Mouse (Mus musculus): ENCODE results near the gene Map2k6. TPM values are rescaled to one million over a fixed set of nuclear protein-coding genes. Genes with fewer than 3 reads are reported as not detected.

Gene Map2k6
- polyA plus RNA-seq, 1 experiment from 2014 or later, result 4.7 TPM

GRCm38 (mm10) chr11:110444576-110444975 is 45.7 kb downstream of the Map2k6 start:
- WGBS, result 61% methylated on average over 6 of the region's 6 CpGs
- TF ChIP-seq CTCF (IDR thresholded peaks at IDR 0.05) (no peak), EP300 (IDR thresholded peaks at IDR 0.05) (no peak)
- no peak for ATAC-seq

GRCm38 (mm10) chr11:110448131-110448725 is 49.3 kb downstream of the Map2k6 start:
- Histone ChIP-seq H3K4me1 (ENCODE audit: insufficient read depth, low read depth, low read length) (peaks cover 23% of the 10 kb centered on the region; the same call in 1 of the 2 replicates), H3K27me3 (replicated peaks; ENCODE audit: insufficient read depth, low read length) (no peaks in the 10 kb centered on the region), H3K4me3 (ENCODE audit: low read depth, low read length) (peak overlapping the region; percentile 12; the same call in 1 of the 2 replicates), H3K4me2 (replicated peaks; ENCODE audit: low read depth, low read length) (peak overlapping the region; percentile 50), H3K27ac (ENCODE audit: low read length) (no peak overlapping the region), H3K9me3 (ENCODE audit: low read length) (no peaks in the 10 kb centered on the region), H3K36me3 (ENCODE audit: insufficient read depth, low read length) (no peaks in the 10 kb centered on the region), H3K9ac (replicated peaks; ENCODE audit: low read depth) (no peak overlapping the region)
- TF ChIP-seq CTCF (IDR thresholded peaks at IDR 0.05) (no peak), EP300 (IDR thresholded peaks at IDR 0.05) (no peak)
- WGBS, result 21% methylated on average over 7 of the region's 7 CpGs
- ATAC-seq (peak; percentile 47; the same call in 1 of the 2 replicates), DNase-seq (ENCODE audit: low spot score) (peak; percentile 46)

More at GRCm38 (mm10) chr11:110444576-110444975, 45.7 kb downstream of the Map2k6 start:
- no peaks in the 10 kb centered on the region for H3K36me3 ChIP-seq (ENCODE audit: insufficient read depth, low read length)
- H3K4me1 ChIP-seq (ENCODE audit: insufficient read depth, low read depth, low read length), result peaks cover 12% of the 10 kb centered on the region; the same call in 1 of the 2 replicates
- no peak overlapping the region for H3K4me2 ChIP-seq (replicated peaks; ENCODE audit: low read depth, low read length)
- no peaks in the 10 kb centered on the region for H3K27me3 ChIP-seq (replicated peaks; ENCODE audit: insufficient read depth, low read length)
- H3K9ac ChIP-seq (replicated peaks; ENCODE audit: low read depth), result no peak overlapping the region
- H3K4me3 ChIP-seq (ENCODE audit: low read depth, low read length), result no peak overlapping the region
- no peak for DNase-seq (ENCODE audit: low spot score)
- H3K27ac ChIP-seq (ENCODE audit: low read length), result no peak overlapping the region
- H3K9me3 ChIP-seq (ENCODE audit: low read length), result no peaks in the 10 kb centered on the region

- 9% methylated on average over 12 of the region's 12 CpGs for WGBS
Observed at GRCm38 (mm10) chr11:110448726-110449161, 49.8 kb downstream of the Map2k6 start.

GRCm38 (mm10) chr11:110449183-110449582 is 50.3 kb downstream of the Map2k6 start:
- Histone ChIP-seq H3K27me3 (replicated peaks; ENCODE audit: insufficient read depth, low read length) (no peaks in the 10 kb centered on the region), H3K4me1 (ENCODE audit: insufficient read depth, low read depth, low read length) (peaks cover 23% of the 10 kb centered on the region; the same call in 1 of the 2 replicates), H3K27ac (ENCODE audit: low read length) (no peak overlapping the region), H3K9ac (replicated peaks; ENCODE audit: low read depth) (no peak overlapping the region), H3K4me3 (ENCODE audit: low read depth, low read length) (no peak overlapping the region), H3K36me3 (ENCODE audit: insufficient read depth, low read length) (no peaks in the 10 kb centered on the region), H3K4me2 (replicated peaks; ENCODE audit: low read depth, low read length) (peak overlapping the region; percentile 50), H3K9me3 (ENCODE audit: low read length) (no peaks in the 10 kb centered on the region)
- WGBS, result 27% methylated on average over 11 of the region's 11 CpGs
- TF ChIP-seq EP300 (IDR thresholded peaks at IDR 0.05) (no peak), CTCF (IDR thresholded peaks at IDR 0.05) (no peak)
- DNase-seq (ENCODE audit: low spot score) (peak; percentile 20), ATAC-seq (peak; percentile 25; the same call in 1 of the 2 replicates)

More at GRCm38 (mm10) chr11:110448726-110449161, 49.8 kb downstream of the Map2k6 start:
- H3K36me3 ChIP-seq (ENCODE audit: insufficient read depth, low read length), result no peaks in the 10 kb centered on the region
- no peak overlapping the region for H3K27ac ChIP-seq (ENCODE audit: low read length)
- TF ChIP-seq EP300 (IDR thresholded peaks at IDR 0.05) (no peak), CTCF (IDR thresholded peaks at IDR 0.05) (no peak)
- peak overlapping the region; percentile 12; the same call in 1 of the 2 replicates for H3K4me3 ChIP-seq (ENCODE audit: low read depth, low read length)
- H3K27me3 ChIP-seq (replicated peaks; ENCODE audit: insufficient read depth, low read length), result no peaks in the 10 kb centered on the region
- peak; percentile 22 for DNase-seq (ENCODE audit: low spot score)
- peak overlapping the region; percentile 50 for H3K4me2 ChIP-seq (replicated peaks; ENCODE audit: low read depth, low read length)
- H3K9ac ChIP-seq (replicated peaks; ENCODE audit: low read depth), result no peak overlapping the region
- peaks cover 23% of the 10 kb centered on the region; the same call in 1 of the 2 replicates for H3K4me1 ChIP-seq (ENCODE audit: insufficient read depth, low read depth, low read length)
- ATAC-seq, result peak; percentile 64
- H3K9me3 ChIP-seq (ENCODE audit: low read length), result no peaks in the 10 kb centered on the region

GRCm38 (mm10) chr11:110450091-110450757 is 51.3 kb downstream of the Map2k6 start:
- WGBS, result 20% methylated on average over 15 of the region's 15 CpGs
- H3K9me3 ChIP-seq (ENCODE audit: low read length), result no peaks in the 10 kb centered on the region
- H3K4me3 ChIP-seq (ENCODE audit: low read depth, low read length), result no peak overlapping the region
- no peak for TF ChIP-seq EP300 (IDR thresholded peaks at IDR 0.05)
- TF ChIP-seq CTCF (IDR thresholded peaks at IDR 0.05), result no peak
- H3K27me3 ChIP-seq (replicated peaks; ENCODE audit: insufficient read depth, low read length), result no peaks in the 10 kb centered on the region
- no peak overlapping the region for H3K9ac ChIP-seq (replicated peaks; ENCODE audit: low read depth)
- peaks cover 23% of the 10 kb centered on the region; the same call in 1 of the 2 replicates for H3K4me1 ChIP-seq (ENCODE audit: insufficient read depth, low read depth, low read length)
- ATAC-seq (peak; percentile 34), DNase-seq (ENCODE audit: low spot score) (peak; percentile 76)
- H3K36me3 ChIP-seq (ENCODE audit: insufficient read depth, low read length), result no peaks in the 10 kb centered on the region
- no peak overlapping the region for H3K27ac ChIP-seq (ENCODE audit: low read length)
- H3K4me2 ChIP-seq (replicated peaks; ENCODE audit: low read depth, low read length), result no peak overlapping the region

GRCm38 (mm10) chr11:110450758-110451121 is 51.8 kb downstream of the Map2k6 start:
- H3K9me3 ChIP-seq (ENCODE audit: low read length), result no peaks in the 10 kb centered on the region
- DNase-seq (ENCODE audit: low spot score) (no peak), ATAC-seq (no peak)
- H3K36me3 ChIP-seq (ENCODE audit: insufficient read depth, low read length), result no peaks in the 10 kb centered on the region
- no peaks in the 10 kb centered on the region for H3K27me3 ChIP-seq (replicated peaks; ENCODE audit: insufficient read depth, low read length)
- TF ChIP-seq EP300 (IDR thresholded peaks at IDR 0.05), result no peak
- TF ChIP-seq CTCF (IDR thresholded peaks at IDR 0.05), result no peak
- H3K4me1 ChIP-seq (ENCODE audit: insufficient read depth, low read depth, low read length), result peaks cover 23% of the 10 kb centered on the region; the same call in 1 of the 2 replicates
- WGBS, result 61% methylated on average over 4 of the region's 4 CpGs
- no peak overlapping the region for H3K4me2 ChIP-seq (replicated peaks; ENCODE audit: low read depth, low read length)
- H3K9ac ChIP-seq (replicated peaks; ENCODE audit: low read depth), result no peak overlapping the region
- no peak overlapping the region for H3K27ac ChIP-seq (ENCODE audit: low read length)
- no peak overlapping the region for H3K4me3 ChIP-seq (ENCODE audit: low read depth, low read length)
